Mouse (Mus musculus): ENCODE data around the gene Bmp15.

- TF ChIP-seq CTCF (IDR thresholded peaks at IDR 0.05; ENCODE audit: low read depth), result no peak
- TF ChIP-seq EP300 (IDR thresholded peaks at IDR 0.05; ENCODE audit: low read depth), result no peak
Measured at GRCm38 (mm10) chrX:6320621-6321020, at the start of gene Bmp15.

Measured in liver, postnatal 0 days (tissue).